Mouse (Mus musculus): ENCODE measurements around the gene Fam227a. TPM values are rescaled to one million over a fixed set of nuclear protein-coding genes. Genes with fewer than 3 reads are reported as not detected.

Gene Fam227a
- polyA plus RNA-seq, 1 experiment from 2014 or later = 5.5 TPM

DNA sequence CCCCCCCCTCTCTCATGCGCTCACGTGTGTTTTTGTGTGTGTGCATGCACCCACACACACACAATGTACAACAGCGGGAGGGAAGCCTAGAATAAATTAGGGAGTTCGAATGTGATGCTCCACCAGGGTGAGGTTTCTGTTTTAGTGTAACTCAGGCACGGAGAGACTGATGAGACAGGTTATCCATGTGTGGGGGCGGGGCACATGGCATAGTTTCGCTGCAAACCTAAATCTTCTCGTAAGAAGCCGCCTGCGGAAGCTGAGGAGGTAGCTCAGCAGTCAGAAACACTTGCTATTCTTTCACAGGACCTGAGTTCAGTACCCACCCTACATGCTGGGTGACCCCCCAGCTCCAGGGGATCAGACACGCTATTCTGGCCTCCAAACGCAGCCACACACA is 10.6 kb downstream of the Fam227a start:
- H3K27ac ChIP-seq = no peak overlapping the region
- peaks cover 50% of the 10 kb centered on the region for H3K36me3 ChIP-seq
- WGBS = 91% methylated on average over 12 of the region's 12 CpGs

GRCm38 (mm10) chr15:79645483-79645882 is 13.3 kb downstream of the Fam227a start:
- Histone ChIP-seq H3K27ac (no peak overlapping the region), H3K9me3 (replicated peaks) (no peaks in the 10 kb centered on the region), H3K4me3 (no peak overlapping the region), H3K4me1 (no peaks in the 10 kb centered on the region), H3K9ac (no peak overlapping the region), H3K27me3 (no peaks in the 10 kb centered on the region), H3K4me2 (replicated peaks) (no peak overlapping the region), H3K36me3 (peaks cover 67% of the 10 kb centered on the region)
- WGBS = 88% methylated on average over 2 of the region's 2 CpGs
- no peak for ATAC-seq (ENCODE audit: low FRiP score)

More for the DNA sequence above, 10.6 kb downstream of the Fam227a start:
- Histone ChIP-seq H3K9ac (no peak overlapping the region), H3K4me2 (replicated peaks) (no peak overlapping the region), H3K27me3 (no peaks in the 10 kb centered on the region), H3K4me3 (no peak overlapping the region), H3K4me1 (no peaks in the 10 kb centered on the region), H3K9me3 (replicated peaks) (no peaks in the 10 kb centered on the region)
- no peak for ATAC-seq (ENCODE audit: low FRiP score)

- Histone ChIP-seq H3K4me3 (no peak overlapping the region), H3K4me2 (replicated peaks) (no peak overlapping the region), H3K9me3 (replicated peaks) (no peaks in the 10 kb centered on the region), H3K36me3 (peaks cover 67% of the 10 kb centered on the region), H3K9ac (no peak overlapping the region), H3K27me3 (no peaks in the 10 kb centered on the region), H3K4me1 (no peaks in the 10 kb centered on the region), H3K27ac (no peak overlapping the region)
- no peak for ATAC-seq (ENCODE audit: low FRiP score)
- 84% methylated on average over 12 of the region's 12 CpGs for WGBS
Observed at GRCm38 (mm10) chr15:79641135-79641817, 17.5 kb downstream of the Fam227a start.

- no peaks in the 10 kb centered on the region for H3K27me3 ChIP-seq
- peaks cover 93% of the 10 kb centered on the region for H3K36me3 ChIP-seq
- H3K4me2 ChIP-seq (replicated peaks) = no peak overlapping the region
- WGBS = 73% methylated on average over 2 of the region's 2 CpGs
- no peak overlapping the region for H3K27ac ChIP-seq
- no peaks in the 10 kb centered on the region for H3K4me1 ChIP-seq
- no peak for ATAC-seq (ENCODE audit: low FRiP score)
- no peaks in the 10 kb centered on the region for H3K9me3 ChIP-seq (replicated peaks)
- no peak overlapping the region for H3K4me3 ChIP-seq
- no peak overlapping the region for H3K9ac ChIP-seq
Observed at GRCm38 (mm10) chr15:79630471-79630870, 28.3 kb downstream of the Fam227a start.

DNA sequence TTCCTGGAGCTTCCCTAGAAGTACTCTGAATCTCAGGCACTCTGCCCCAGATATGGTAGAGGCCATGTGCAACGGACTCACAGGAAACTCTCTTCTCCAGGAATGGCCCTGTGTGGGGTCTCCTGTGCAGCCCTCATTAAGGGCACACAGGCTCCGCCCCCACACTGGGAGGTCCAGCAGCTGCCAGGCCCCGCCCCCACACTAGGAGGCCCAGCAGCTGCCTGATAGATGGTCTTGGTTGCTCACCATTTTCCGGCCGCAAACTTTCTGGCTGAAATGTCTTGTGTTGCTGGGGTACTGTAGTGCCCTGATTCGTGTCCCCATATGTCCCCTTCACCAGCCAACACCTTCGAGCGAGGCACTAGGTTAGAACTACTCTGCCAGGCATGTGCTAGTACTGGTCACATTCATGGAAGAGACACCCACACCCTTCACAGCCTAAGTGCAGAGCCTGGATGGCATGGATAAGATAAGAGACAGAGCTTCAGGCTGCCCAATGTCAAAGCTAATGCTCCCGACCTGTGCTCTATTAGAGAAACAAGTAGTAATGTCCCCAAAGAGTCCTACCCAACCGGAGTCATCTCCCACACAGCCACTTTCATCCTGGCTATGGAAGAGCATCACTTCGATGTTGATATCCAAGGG is 38.9 kb downstream of the Fam227a start:
- 81% methylated on average over 11 of the region's 11 CpGs for WGBS
- Histone ChIP-seq H3K27me3 (no peaks in the 10 kb centered on the region), H3K4me2 (replicated peaks) (no peak overlapping the region), H3K4me3 (no peak overlapping the region), H3K9ac (no peak overlapping the region), H3K36me3 (peaks cover 89% of the 10 kb centered on the region), H3K27ac (no peak overlapping the region), H3K9me3 (replicated peaks) (no peaks in the 10 kb centered on the region), H3K4me1 (no peaks in the 10 kb centered on the region)
- ATAC-seq (ENCODE audit: low FRiP score) = no peak

GRCm38 (mm10) chr15:79618456-79618855 is 40.3 kb downstream of the Fam227a start:
- peaks cover 87% of the 10 kb centered on the region for H3K36me3 ChIP-seq
- H3K9ac ChIP-seq = no peak overlapping the region
- no peak for ATAC-seq (ENCODE audit: low FRiP score)
- WGBS = 89% methylated on average over 7 of the region's 7 CpGs
- H3K4me2 ChIP-seq (replicated peaks) = no peak overlapping the region
- H3K9me3 ChIP-seq (replicated peaks) = no peaks in the 10 kb centered on the region
- no peak overlapping the region for H3K27ac ChIP-seq
- no peaks in the 10 kb centered on the region for H3K4me1 ChIP-seq
- no peaks in the 10 kb centered on the region for H3K27me3 ChIP-seq
- H3K4me3 ChIP-seq = no peak overlapping the region

DNA sequence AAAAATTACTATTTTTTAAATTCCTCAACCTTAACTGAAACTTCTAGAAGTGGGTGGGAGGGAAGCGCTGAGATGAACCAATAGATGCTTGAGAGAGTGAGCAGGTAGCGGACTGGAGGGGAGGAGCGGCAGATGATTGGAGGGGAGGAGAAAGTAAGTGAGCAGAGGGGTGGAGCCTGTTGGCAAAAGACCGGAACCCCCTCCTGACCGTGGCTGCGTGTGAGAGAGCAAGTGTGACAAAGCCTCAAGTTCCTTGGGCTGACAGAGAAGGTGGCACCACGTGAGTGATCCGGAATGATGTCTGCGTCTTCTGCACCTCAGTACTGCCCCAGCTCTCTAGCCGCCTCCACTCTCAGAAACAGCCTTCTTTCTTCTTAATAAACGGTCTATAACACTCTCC is 41.6 kb downstream of the Fam227a start:
- H3K4me2 ChIP-seq (replicated peaks) = no peak overlapping the region
- H3K9ac ChIP-seq = no peak overlapping the region
- WGBS = 81% methylated on average over 11 of the region's 11 CpGs
- no peak overlapping the region for H3K27ac ChIP-seq
- ATAC-seq (ENCODE audit: low FRiP score) = no peak
- H3K27me3 ChIP-seq = no peaks in the 10 kb centered on the region
- H3K36me3 ChIP-seq = peaks cover 85% of the 10 kb centered on the region
- H3K9me3 ChIP-seq (replicated peaks) = no peaks in the 10 kb centered on the region
- no peak overlapping the region for H3K4me3 ChIP-seq
- H3K4me1 ChIP-seq = no peaks in the 10 kb centered on the region

DNA sequence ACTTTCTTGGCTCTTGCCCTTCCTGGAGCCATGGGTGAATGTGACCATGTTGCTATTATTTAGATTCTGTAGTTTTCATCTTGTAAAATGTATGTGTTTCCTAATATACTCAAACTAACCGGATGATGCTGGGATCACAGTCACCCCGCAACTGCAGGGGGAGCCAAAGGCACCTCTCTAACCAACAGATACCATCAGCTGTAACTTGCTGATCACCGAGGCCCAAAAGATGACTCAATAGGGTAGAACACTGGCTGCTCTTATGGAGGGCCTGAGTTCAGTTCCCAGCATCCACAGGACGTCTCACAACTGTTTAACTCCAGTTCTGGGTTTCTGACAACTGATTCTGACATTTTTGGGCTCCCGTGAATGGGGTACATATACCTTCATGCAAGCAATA is 42.0 kb downstream of the Fam227a start:
- Histone ChIP-seq H3K9me3 (replicated peaks) (no peaks in the 10 kb centered on the region), H3K4me1 (no peaks in the 10 kb centered on the region), H3K4me2 (replicated peaks) (no peak overlapping the region), H3K27me3 (no peaks in the 10 kb centered on the region), H3K9ac (no peak overlapping the region), H3K4me3 (no peak overlapping the region), H3K27ac (no peak overlapping the region), H3K36me3 (peaks cover 84% of the 10 kb centered on the region)
- WGBS = 87% methylated on average over 5 of the region's 5 CpGs
- ATAC-seq (ENCODE audit: low FRiP score) = no peak

DNA sequence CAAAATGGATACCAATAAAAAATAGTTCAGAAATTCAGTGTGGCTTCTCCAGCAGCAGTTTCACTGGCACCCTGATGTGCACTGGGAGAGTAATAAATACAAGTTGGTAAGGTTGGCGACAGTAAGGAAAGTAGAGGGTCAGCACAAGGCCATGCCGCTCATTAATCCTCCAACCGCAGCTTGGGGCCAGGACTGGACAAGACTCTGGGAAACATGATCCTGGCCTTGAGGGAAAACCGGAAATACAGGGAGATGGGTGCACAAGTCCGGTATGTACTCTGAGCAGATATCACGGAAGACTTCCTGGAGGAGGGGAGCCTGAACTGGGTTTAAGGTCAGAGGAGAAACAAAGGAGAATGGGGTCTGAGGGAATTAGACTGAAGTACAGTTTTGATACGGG is 43.3 kb downstream of the Fam227a start:
- Histone ChIP-seq H3K9me3 (replicated peaks) (0 out of 2 replicates have a peak, but pooled peaks cover 2% of the 10 kb centered on the region), H3K4me1 (no peaks in the 10 kb centered on the region), H3K4me3 (no peak overlapping the region), H3K36me3 (peaks cover 79% of the 10 kb centered on the region), H3K9ac (no peak overlapping the region), H3K27ac (no peak overlapping the region), H3K27me3 (no peaks in the 10 kb centered on the region), H3K4me2 (replicated peaks) (no peak overlapping the region)
- ATAC-seq (ENCODE audit: low FRiP score) = no peak
- 89% methylated on average over 7 of the region's 7 CpGs for WGBS

DNA sequence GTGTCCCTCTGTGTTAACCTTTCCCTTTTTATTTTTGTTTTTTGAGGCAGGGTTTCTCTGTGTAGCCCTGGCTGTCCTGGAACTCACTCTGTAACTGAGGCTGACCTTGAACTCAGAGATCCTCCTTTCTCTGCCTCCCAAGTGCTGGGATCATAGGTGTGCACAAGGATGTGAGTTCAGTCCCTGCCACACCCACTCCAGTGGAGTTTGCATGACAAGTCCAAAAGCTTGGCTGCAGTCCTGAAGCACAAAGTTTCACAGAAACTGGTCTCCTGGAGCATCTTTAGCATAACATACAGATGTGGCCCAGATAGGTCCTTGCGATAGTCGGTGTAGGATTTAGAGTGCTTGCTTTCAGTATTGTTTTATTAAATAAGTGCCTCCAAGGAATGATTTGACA is 49.5 kb downstream of the Fam227a start:
- Histone ChIP-seq H3K9me3 (replicated peaks) (peaks cover 5% of the 10 kb centered on the region; the same call in 1 of the 2 replicates), H3K9ac (no peak overlapping the region), H3K27me3 (peaks cover 11% of the 10 kb centered on the region), H3K36me3 (peaks cover 29% of the 10 kb centered on the region), H3K4me3 (no peak overlapping the region), H3K4me2 (replicated peaks) (no peak overlapping the region), H3K27ac (no peak overlapping the region), H3K4me1 (0 out of 2 replicates have a peak, but pooled peaks cover 8% of the 10 kb centered on the region)
- 97% methylated on average over 2 of the region's 2 CpGs for whole genome bisulfite sequencing
- no peak for ATAC-seq (ENCODE audit: low FRiP score)

DNA sequence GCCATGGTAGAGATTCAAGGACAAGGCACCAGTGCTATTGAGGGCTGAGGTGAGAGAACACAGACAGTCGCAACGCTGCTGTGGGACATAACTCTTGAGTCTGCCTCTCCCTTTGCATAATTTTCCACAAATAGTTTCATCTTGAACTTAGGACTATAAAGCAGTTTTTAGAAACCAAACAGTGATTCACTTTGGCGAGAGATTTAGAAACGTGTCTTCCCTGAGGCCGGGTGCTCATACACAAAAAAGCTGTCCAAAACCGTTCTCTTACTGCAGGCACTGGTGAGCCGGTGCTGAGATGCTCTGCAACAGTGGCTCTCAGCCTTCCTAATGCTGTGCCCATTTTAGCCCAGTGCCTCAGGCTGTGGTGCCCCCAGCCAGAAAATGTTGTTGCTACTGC is 50.5 kb downstream of the Fam227a start:
- 0 out of 2 replicates have a peak, but pooled peaks cover 8% of the 10 kb centered on the region for H3K4me1 ChIP-seq
- H3K4me2 ChIP-seq (replicated peaks) = no peak overlapping the region
- peaks cover 5% of the 10 kb centered on the region; the same call in 1 of the 2 replicates for H3K9me3 ChIP-seq (replicated peaks)
- peaks cover 15% of the 10 kb centered on the region for H3K27me3 ChIP-seq
- H3K36me3 ChIP-seq = peaks cover 21% of the 10 kb centered on the region
- no peak overlapping the region for H3K27ac ChIP-seq
- ATAC-seq (ENCODE audit: low FRiP score) = no peak
- H3K9ac ChIP-seq = no peak overlapping the region
- WGBS = 80% methylated on average over 7 of the region's 7 CpGs
- no peak overlapping the region for H3K4me3 ChIP-seq

DNA sequence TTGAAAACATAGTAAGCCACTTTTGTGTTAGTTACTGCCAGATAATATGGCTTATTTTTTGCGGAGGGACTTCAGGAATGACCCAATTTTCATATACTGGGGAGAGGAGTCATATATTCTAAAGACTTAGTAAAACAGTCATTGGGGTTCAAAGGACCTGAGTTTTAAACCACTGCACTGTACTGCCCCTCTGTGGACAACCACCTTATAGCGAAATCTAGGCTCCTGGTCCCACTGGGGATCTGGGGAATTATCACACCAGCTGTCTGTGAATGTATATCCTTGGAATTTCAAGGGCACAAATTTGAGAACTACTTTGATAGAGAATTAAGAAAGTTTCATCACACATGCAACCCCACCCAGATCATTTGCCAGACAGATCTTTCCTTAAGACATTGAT is 51.0 kb downstream of the Fam227a start:
- Histone ChIP-seq H3K9ac (no peak overlapping the region), H3K27me3 (peaks cover 15% of the 10 kb centered on the region), H3K36me3 (peaks cover 18% of the 10 kb centered on the region), H3K9me3 (replicated peaks) (peaks cover 5% of the 10 kb centered on the region; the same call in 1 of the 2 replicates), H3K4me3 (no peak overlapping the region), H3K4me1 (0 out of 2 replicates have a peak, but pooled peaks cover 8% of the 10 kb centered on the region), H3K27ac (no peak overlapping the region), H3K4me2 (replicated peaks) (no peak overlapping the region)
- WGBS = 63% methylated on average over 2 of the region's 2 CpGs
- no peak for ATAC-seq (ENCODE audit: low FRiP score)

- H3K36me3 ChIP-seq = peaks cover 9% of the 10 kb centered on the region
- no peak overlapping the region for H3K9ac ChIP-seq
- no peak overlapping the region for H3K4me3 ChIP-seq
- WGBS = 93% methylated on average over 12 of the region's 12 CpGs
- H3K4me2 ChIP-seq (replicated peaks) = no peak overlapping the region
- no peak overlapping the region for H3K27ac ChIP-seq
- peaks cover 5% of the 10 kb centered on the region; the same call in 1 of the 2 replicates for H3K9me3 ChIP-seq (replicated peaks)
- no peak for ATAC-seq (ENCODE audit: low FRiP score)
- peaks cover 15% of the 10 kb centered on the region for H3K27me3 ChIP-seq
- H3K4me1 ChIP-seq = 0 out of 2 replicates have a peak, but pooled peaks cover 8% of the 10 kb centered on the region
Observed at GRCm38 (mm10) chr15:79606161-79606560, 52.6 kb downstream of the Fam227a start.
